Mouse (Mus musculus) MEL (cell line): Measurements from ENCODE around the gene Lat2.

Experiments used
- CHD2 ChIP-seq: IDR thresholded peaks from 2 replicates; pipeline ENCODE4 v1.6.1; 2011; ENCODE audit warnings: low read length, improper control_type of control experiment
- CTCF ChIP-seq, 3 experiments: IDR thresholded peaks in 2 of 3; conservative IDR thresholded peaks in 1 of 3; 2 replicates each; pipeline ENCODE4 v1.5.1; 2011 to 2012; ENCODE audit warnings: low read length in 3 of 3, low read depth in 2 of 3, mild to moderate bottlenecking in 2 of 3, improper control_type of control experiment in 1 of 3, inconsistent platforms in 1 of 3, mixed read lengths in 1 of 3, moderate library complexity in 1 of 3; ENCODE audit not compliant: control insufficient read depth in 1 of 3, insufficient read depth in 1 of 3, poor library complexity in 1 of 3, severe bottlenecking in 1 of 3
- EP300 ChIP-seq, 2 experiments: IDR thresholded peaks; 2 replicates each; pipeline ENCODE4 v1.6.1; 2011; ENCODE audit warnings: improper control_type of control experiment in 2 of 2, low read length in 2 of 2, low read depth in 1 of 2, mild to moderate bottlenecking in 1 of 2
- ETS1 ChIP-seq: IDR thresholded peaks from 2 replicates; pipeline ENCODE4 v1.6.1; 2012; ENCODE audit warnings: low read depth, mild to moderate bottlenecking, inconsistent platforms, low read length, improper control_type of control experiment, moderate library complexity
- MAFK ChIP-seq: IDR thresholded peaks from 2 replicates; pipeline ENCODE4 v1.6.1; 2011; ENCODE audit warnings: low read depth, mild to moderate bottlenecking, low read length, improper control_type of control experiment, borderline replicate concordance
- MAX ChIP-seq: IDR thresholded peaks from 2 replicates; pipeline ENCODE4 v1.6.1; 2011; ENCODE audit warnings: low read length, improper control_type of control experiment
- POLR2A ChIP-seq, 2 experiments: IDR thresholded peaks; 2 replicates each; pipeline ENCODE4 v1.6.1; 2011 to 2012; ENCODE audit warnings: low read length in 2 of 2, mild to moderate bottlenecking in 2 of 2, control low read depth in 1 of 2, improper control_type of control experiment in 1 of 2, low read depth in 1 of 2, moderate library complexity in 1 of 2; ENCODE audit not compliant: control insufficient read depth in 1 of 2, insufficient read depth in 1 of 2, poor library complexity in 1 of 2
- POLR2AphosphoS5 ChIP-seq: IDR thresholded peaks from 2 replicates; pipeline ENCODE4 v1.6.1; 2012; ENCODE audit warnings: low read depth, borderline replicate concordance, mild to moderate bottlenecking, inconsistent platforms, low read length, moderate library complexity, mixed read lengths
- TBP ChIP-seq: IDR thresholded peaks from 2 replicates; pipeline ENCODE4 v1.8.0; 2011; ENCODE audit warnings: low read depth, low read length, improper control_type of control experiment
- USF1 ChIP-seq: IDR thresholded peaks from 2 replicates; pipeline ENCODE4 v1.6.1; 2014; ENCODE audit warnings: low read depth, mild to moderate bottlenecking, inconsistent platforms, low read length, improper control_type of control experiment, moderate library complexity
- ZC3H11A ChIP-seq: IDR thresholded peaks from 2 replicates; pipeline ENCODE4 v1.6.1; 2012; ENCODE audit warnings: low read depth, mild to moderate bottlenecking, inconsistent platforms, low read length, improper control_type of control experiment
- ZMIZ1 ChIP-seq: IDR thresholded peaks from 2 replicates; pipeline ENCODE4 v1.6.1; 2012; ENCODE audit warnings: low read depth, mild to moderate bottlenecking, inconsistent platforms, low read length, improper control_type of control experiment, moderate library complexity

DNA sequence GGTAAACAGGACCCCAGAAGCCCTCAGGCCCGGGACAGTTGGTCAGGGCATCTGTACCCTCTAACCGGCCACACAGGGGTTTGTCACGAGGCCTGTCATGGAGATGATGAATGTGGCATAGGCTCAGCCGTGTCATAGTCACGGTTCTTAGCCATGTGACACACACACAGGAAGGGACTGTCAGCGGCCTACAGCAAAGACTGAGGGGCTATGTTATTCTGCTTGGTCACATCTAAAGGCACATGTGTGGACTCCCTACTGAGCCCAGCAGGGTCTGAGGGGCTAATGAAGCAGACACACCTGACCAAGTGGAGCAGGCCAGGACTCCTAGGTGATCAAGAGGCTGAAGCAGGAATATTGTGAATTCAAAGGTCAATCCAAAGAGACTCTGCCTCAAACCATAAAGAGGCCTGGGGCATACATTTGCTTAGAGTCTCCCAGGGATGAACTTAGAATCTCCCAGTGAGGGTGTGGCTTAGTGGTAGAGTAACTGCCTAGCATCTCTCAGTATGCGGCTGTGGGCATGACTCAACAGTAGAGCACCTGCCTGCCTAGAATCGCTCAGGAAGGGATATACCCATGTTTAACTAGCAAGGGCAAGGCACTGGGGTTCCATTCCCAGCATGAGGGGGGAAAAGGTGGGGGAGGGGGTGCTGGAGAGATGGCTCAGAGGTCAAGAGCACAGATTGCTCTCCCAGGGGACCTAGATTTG lies 2.9 kb downstream of the Lat2 start:
- no peak for TF ChIP-seq USF1
- TF ChIP-seq MAX, result no peak
- TF ChIP-seq CTCF (IDR thresholded peaks at IDR 0.05 in 2 of 3, conservative IDR thresholded peaks at IDR 0.05 in 1 of 3; ENCODE audit: control insufficient read depth in 1 of 3, insufficient read depth in 1 of 3, low read depth in 2 of 3, low read length in 3 of 3, poor library complexity in 1 of 3, severe bottlenecking in 1 of 3), result no peak
- TF ChIP-seq POLR2A (IDR thresholded peaks at IDR 0.05; ENCODE audit: control insufficient read depth in 1 of 2, insufficient read depth in 1 of 2, low read depth in 1 of 2, low read length in 2 of 2, poor library complexity in 1 of 2), result no peak
- no peak for TF ChIP-seq ZC3H11A
- TF ChIP-seq ZMIZ1, result no peak
- no peak for TF ChIP-seq ETS1
- TF ChIP-seq CHD2, result no peak
- TF ChIP-seq EP300 (IDR thresholded peaks at IDR 0.05; ENCODE audit: low read depth in 1 of 2, low read length in 2 of 2), result no peak
- TF ChIP-seq MAFK, result no peak
- TF ChIP-seq TBP, result no peak
- TF ChIP-seq POLR2AphosphoS5, result no peak
